Mouse (Mus musculus): ENCODE results near the gene Tmbim1. TPM values are rescaled to one million over a fixed set of nuclear protein-coding genes. Genes with fewer than 3 reads are reported as not detected.
"Not testable (repeated sequence)": the region's sequence is repeated elsewhere in the genome, so short reads cannot be mapped to it uniquely, and the experiment has no call there.

Gene Tmbim1
- total RNA-seq, 2 experiments from 2014 or later, result 65.8 to 72.4 TPM

- no peak for DNase-seq (ENCODE audit: low spot score in 2 of 2)
Observed at GRCm38 (mm10) chr1:74296477-74296876, 8.9 kb downstream of the Tmbim1 start.

DNA sequence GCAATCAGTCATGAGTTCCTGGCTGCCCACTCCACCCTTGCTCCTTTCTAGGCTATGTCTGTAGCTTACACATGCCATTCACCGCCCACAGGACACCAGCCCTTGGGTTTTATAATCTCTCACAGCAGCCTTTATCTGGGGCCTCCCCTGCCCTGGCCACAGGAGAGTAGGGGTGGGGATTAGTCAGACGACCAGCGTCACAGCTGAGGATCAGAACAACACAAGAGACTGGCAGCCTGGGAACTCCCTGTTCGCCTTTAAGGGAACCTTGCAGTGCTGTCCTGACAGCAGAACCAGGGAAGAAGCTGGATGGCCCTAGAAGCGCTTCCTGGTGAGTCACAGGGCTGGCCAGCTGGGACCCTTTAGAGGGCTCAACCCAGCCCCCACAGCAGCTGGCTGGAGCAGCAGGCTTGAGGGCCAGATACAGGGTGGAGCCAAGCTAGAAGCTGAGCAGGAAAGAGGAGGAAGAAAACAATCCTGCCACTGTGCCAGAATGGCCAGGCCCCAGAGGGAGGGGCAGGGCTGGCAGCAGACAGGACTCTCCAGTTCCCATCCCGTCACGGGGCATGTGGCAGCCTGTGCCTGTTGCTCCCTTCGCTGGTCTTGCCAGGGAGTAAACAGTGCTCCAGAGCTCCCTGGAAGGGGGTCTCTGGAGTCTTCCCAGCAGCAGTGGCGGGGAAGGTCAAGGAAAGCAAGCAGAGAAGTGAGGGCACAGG, 9.8 kb downstream of the Tmbim1 start:
- peak; percentile 48 to 72 for DNase-seq (ENCODE audit: low spot score in 2 of 2)

GRCm38 (mm10) chr1:74294733-74295455, 10.5 kb downstream of the Tmbim1 start:
- DNase-seq (ENCODE audit: low spot score in 2 of 2), result no peak

- no peak for DNase-seq (ENCODE audit: low spot score in 2 of 2)
Observed at GRCm38 (mm10) chr1:74294090-74294643, 11.3 kb downstream of the Tmbim1 start.

GRCm38 (mm10) chr1:74293306-74293960, 12.0 kb downstream of the Tmbim1 start:
- DNase-seq (ENCODE audit: low spot score in 2 of 2), result no peak

DNA sequence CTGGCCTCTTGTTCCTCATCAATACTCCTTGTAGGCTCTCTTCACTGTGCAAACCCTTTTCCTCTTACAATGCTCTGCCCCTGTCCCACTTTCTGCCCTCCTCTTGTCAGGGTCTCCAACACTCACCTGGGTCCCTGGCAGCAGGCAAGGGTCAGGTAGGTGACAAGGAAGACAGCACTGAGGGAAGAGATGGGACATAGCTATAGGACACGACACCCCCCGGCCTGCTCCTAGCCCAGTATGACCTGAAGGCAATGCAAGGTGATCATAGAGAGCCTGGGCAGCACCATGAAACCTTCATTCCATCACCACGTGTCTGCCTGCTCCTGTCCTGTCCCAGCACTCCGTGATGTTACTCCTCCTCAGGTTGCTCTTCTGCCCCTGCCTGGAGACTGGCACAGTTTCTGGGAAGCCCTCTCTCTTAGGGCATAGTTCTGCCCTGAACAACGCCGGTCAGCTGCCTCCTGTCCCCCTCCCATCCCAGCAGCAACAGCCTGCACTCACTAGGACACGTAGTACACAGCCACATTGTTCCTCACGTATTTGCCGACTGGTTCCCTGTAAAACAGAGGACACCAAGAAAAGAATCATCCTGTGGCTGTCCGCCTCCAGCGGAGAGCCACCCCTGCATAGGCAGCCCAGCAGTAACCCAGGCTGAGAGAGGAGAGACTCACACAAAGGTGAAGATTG, 12.9 kb downstream of the Tmbim1 start:
- DNase-seq (ENCODE audit: low spot score in 2 of 2), result no peak

- no peak for DNase-seq (ENCODE audit: low spot score in 2 of 2)
Observed at GRCm38 (mm10) chr1:74290141-74290540, 15.3 kb downstream of the Tmbim1 start.

- no peak for DNase-seq (ENCODE audit: low spot score in 2 of 2)
Observed at GRCm38 (mm10) chr1:74289740-74290139, 15.7 kb downstream of the Tmbim1 start.

- DNase-seq (ENCODE audit: low spot score in 2 of 2), result no peak
Observed at GRCm38 (mm10) chr1:74289248-74289647, 16.2 kb downstream of the Tmbim1 start.

DNA sequence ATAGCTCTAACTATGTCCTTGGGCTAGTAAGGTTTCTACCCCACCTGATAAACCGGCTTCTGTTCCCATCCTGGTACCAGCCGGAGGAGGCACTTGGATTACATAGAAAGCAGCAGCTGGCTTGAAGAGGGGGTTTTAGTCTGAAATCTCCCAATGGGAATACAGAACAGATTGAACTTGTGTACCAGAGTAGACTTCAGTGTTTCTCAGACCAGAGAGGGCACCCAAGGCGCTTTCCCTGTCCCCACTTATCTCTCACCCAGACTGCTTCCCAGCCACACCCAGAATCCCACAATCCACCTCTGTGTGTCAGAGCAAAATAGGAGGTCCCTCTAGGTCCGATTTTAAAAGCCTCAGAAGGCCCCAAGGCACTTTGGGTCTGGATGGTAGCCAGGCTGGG, 17.1 kb downstream of the Tmbim1 start:
- no peak for DNase-seq (ENCODE audit: low spot score in 2 of 2)

DNA sequence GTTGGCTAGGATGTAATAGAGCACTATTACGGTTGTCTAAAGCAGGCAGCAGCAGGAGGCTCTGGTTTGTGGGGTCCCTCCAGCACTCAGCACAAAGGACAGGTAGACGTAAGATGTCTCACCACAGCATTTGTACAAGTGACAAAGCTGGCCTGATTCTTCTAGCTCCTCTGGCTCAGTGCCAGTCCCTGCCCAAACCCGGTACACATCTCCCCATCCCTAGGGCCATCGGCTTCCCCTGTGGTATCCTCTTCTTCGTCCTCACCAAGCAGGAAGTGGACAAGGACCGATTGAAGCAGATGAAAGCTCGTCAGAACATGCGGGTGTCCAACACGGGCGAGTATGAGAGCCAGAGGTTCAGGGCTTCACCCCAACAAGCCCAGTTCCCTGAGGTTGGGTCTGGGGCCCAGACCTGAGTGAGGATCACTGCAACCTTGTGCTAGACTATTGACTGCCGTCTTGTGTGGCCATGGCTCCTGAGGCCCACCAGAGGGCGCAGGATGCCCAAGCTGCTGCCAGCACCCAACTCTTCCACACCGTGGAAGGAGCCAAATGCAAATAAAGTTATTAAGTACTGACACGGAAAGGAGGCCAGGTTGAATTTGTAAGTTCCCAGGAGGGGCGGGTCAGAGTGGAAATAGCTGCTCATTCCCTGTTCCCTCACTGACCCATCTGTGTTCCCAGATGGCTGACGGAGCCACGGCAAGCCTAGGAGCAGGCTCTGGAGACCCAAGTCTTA, 18.4 kb downstream of the Tmbim1 start:
- not testable (repeated sequence) for DNase-seq (ENCODE audit: low spot score in 2 of 2)

DNA sequence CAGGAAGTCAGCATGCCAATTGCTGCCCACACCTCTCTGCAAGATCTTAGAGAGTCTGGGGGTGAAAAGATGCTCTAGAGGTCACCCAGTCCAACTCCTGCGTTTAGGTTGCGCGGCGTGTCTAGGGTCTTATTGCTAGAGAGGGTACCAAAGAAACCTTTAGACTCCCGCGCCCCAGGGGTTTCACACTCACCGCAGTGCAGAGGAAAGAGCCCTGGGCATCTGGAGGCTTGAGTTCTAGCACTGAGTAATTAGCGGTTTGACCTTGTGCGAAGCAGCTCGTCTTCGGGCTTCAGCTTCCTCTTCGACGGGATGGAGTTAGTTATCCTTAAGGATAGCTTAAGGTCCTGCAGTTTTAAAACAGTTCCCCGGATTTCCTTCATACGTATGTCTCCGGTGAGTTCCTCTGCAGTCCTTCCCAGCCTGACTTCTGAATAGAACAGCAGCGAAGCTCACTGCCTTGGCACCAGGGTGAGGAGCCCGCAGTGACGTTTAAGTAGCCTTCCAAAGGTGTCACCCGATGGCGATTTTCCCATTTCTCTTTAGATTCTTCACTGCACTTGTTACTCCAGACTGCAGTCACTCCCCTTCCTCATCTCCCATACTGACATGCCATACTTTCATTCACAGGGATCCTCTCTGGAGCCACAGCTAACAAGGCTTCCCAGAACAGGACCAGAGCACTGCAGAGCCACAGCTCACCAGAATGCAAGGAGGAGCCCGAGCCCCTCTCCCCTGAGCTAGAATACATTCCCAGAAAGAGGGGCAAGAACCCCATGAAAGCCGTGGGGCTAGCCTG, 20.0 kb downstream of the Tmbim1 start:
- DNase-seq (ENCODE audit: low spot score in 2 of 2), result no peak

- DNase-seq (ENCODE audit: low spot score in 2 of 2), result peak; percentile 88 to 98
Observed at GRCm38 (mm10) chr1:74284543-74285160, 20.8 kb downstream of the Tmbim1 start, which contains the start of the genes Aamp and Pnkd. TSS of gene Aamp (minus strand) at chr1:74284738. TSS of gene Pnkd (plus strand) at chr1:74284930.

GRCm38 (mm10) chr1:74283686-74284463, 21.5 kb downstream of the Tmbim1 start:
- DNase-seq (ENCODE audit: low spot score in 2 of 2), result peak in 1 of 2 experiments; percentile 41

DNA sequence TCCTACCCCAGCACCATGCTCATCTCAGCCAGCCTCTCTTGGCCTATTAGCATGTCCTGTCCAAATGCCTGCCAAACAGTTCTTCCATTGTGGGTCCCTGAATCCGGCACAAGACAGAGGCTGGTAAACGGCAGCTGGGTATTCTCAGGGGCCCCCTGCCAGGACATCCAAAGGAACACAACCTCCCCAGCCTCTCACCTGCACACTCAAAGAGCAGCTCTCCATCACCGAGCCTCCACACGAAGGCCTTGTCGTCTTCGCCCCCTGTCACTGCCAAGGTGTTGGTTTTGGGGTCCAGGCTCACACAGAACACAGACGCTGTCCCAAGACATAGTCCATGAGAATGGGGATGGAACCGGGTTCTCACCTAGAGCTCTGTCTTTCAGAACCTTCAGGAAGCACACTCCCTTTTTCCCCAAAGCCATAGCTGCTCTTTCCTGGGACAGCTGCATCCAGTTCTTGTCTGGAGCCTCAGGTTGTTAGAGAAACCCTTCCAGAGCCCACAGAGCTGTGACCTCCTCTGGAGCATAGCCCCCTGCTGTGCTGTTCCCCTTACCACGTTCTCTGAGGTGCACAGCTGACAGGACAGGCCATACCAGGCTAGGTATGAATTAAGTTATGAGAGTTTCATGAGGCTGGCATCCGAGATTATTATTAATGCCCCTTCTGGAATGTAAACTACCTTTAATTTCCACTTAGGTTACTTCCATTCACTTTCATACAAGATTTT, 22.4 kb downstream of the Tmbim1 start:
- no peak for DNase-seq (ENCODE audit: low spot score in 2 of 2)

DNA sequence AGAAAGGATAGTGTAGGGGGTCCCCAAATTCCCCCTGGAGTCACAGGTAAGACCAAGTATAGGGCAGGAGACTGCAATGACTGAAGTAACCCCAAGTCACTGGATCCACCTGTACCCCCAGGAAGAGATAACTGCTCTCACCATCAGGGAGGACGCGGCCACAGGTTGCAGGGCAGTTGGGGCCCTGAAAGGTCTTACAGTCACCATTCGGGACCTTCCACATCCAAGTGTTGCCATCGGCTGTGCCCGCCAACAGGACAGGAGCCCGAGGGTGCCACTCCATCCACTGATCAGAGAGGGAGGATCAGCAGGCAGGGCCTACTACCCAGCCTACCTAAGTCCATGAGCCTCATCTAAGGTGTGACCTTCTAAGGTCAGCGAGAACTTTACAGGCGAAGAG, 23.5 kb downstream of the Tmbim1 start:
- DNase-seq (ENCODE audit: low spot score in 2 of 2), result no peak

DNA sequence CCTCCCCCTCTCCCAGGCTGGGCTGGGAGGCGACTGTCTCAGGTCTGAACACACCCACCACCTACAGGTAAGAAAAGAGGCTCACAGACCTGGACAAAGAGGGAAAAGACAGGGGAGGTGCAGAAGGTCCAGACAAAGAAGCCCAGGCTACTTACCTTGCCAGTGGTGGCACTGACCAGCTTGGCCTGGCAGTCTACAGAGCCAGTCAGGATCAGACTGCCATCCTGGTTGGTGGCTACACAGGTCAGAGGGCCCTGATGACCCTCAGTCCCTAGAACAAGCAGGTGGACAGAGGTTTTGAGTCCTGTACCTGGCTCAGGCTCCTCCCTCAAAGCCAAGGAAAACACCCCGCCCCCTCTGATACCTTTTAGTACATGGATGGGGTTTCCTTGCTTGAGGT, 24.1 kb downstream of the Tmbim1 start:
- DNase-seq (ENCODE audit: low spot score in 2 of 2), result no peak

Data from adrenal gland, postnatal 4 days (tissue).